Mouse (Mus musculus) kidney, adult 2 months (tissue): ENCODE data around the gene Mettl23.

Experiments
- CTCF ChIP-seq: fragments of 200-500 bp; conservative IDR thresholded peaks from 2 replicates; pipeline ENCODE4 v1.5.1; 2011; ENCODE audit warnings: low read depth, mild to moderate bottlenecking, control low read depth, low read length, moderate library complexity, mixed read lengths; ENCODE audit not compliant: insufficient read depth, insufficient read length
- POLR2A ChIP-seq: fragments of 200-500 bp; IDR thresholded peaks from one replicate; pipeline ENCODE4 v1.6.1; 2011; ENCODE audit warnings: low read depth, low read length, control low read depth

GRCm38 (mm10) chr11:116808811-116809395, 34.2 kb upstream of the Mettl23 start:
- TF ChIP-seq CTCF (no peak), POLR2A (no peak)
